Mouse (Mus musculus): ENCODE measurements at regions not wholly inside any gene's neighbourhood (a gene's known extent, or its start where the extent isn't known, plus 50 kb on each side); places are given as distances from the start of the nearest gene placed in this dataset.

DNA sequence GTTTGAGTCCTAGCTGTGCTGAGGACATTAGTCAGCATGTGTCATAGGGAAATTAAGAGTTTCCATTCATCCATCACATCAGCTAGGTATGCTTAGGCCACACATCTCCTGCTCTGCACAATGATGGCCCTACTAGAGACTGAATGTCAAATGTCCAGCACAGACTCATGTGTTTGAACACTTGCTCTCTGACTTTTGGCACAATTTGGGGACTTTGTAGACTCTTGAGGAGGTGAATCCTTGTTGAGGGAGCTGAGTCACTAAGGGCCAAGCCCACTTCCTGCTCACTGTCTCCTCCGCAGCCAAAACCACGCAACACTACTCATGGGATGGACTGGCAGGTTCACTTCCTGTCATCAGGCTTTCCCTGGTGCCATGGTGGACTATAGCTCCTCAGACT lies 308.2 kb downstream of the Sorl1 start:
- intact Hi-C loops (cut with DNase I) = no loop called here
- TF ChIP-seq CTCF (IDR thresholded peaks at IDR 0.05) = no peak
- DNase-seq = no peak
- Histone ChIP-seq H3K4me3 (no peak overlapping the region), H3K27ac (no peak overlapping the region)

DNA sequence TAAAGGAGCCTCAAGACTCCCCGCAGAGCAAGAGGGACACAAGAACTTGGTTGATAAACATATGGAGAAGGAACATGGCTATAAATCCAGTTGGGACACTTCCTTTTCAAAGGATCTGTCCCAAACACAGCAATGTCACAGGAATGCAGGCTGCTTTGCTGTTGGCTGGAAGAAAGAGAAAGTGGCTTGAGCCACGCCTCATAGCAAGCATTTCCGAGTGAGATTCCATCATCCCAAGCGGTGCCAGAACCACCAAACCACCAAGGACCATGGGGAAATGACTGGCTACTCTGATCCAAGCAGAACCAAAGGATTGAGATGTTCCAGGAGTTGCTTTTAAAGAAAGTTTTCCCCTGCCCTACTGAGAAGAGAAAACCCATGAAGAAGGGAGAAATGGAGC lies 314.8 kb downstream of the Sorl1 start:
- DNase-seq = peak; percentile 54
- intact Hi-C loops (cut with DNase I) = no loop called here
- H3K4me3 ChIP-seq = no peak overlapping the region
- no peak for TF ChIP-seq CTCF (IDR thresholded peaks at IDR 0.05)
- H3K27ac ChIP-seq = peak overlapping the region; percentile 61

DNA sequence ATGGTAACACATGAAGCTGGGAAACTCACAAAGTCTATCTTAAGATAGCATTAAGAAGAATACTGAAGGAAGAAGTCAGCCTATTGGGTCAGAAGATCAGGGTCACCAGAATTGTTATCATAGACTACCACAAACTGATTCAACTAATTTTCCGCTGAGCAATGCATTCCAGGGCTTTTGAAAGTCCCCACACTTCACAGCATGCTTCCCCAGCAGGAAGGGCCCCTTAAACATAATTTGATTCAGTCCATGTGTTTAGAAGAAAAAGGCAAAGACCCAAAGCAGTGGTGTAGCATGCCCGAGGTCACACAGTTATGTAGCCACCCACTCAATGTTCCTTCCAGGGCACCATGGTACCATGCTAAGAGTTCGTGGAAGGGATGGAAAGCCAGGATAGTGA lies 315.3 kb downstream of the Sorl1 start:
- Histone ChIP-seq H3K4me3 (no peak overlapping the region), H3K27ac (peak overlapping the region; percentile 61)
- TF ChIP-seq CTCF (IDR thresholded peaks at IDR 0.05) = no peak
- DNase-seq = no peak
- intact Hi-C loops (cut with DNase I) = no loop called here

DNA sequence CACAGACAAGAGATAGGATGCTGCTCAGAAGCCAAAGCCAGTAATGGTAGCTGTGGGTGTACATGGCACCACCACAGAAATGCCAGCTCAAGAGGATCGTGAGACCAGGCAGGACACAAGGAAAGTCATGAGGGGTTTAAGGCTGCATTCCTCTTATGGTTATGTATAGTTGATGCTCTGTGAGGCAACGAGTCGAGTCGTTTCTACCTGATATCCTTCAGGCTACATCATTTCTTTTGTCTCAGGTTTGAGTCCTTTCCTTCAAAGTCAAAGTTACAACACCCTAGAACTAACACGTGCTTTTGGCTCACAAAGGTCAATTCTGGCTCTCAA lies 317.8 kb downstream of the Sorl1 start:
- H3K27ac ChIP-seq = no peak overlapping the region
- no peak for DNase-seq
- no peak for TF ChIP-seq CTCF (IDR thresholded peaks at IDR 0.05)
- H3K4me3 ChIP-seq = no peak overlapping the region
- intact Hi-C loops (cut with DNase I) = no loop called here

DNA sequence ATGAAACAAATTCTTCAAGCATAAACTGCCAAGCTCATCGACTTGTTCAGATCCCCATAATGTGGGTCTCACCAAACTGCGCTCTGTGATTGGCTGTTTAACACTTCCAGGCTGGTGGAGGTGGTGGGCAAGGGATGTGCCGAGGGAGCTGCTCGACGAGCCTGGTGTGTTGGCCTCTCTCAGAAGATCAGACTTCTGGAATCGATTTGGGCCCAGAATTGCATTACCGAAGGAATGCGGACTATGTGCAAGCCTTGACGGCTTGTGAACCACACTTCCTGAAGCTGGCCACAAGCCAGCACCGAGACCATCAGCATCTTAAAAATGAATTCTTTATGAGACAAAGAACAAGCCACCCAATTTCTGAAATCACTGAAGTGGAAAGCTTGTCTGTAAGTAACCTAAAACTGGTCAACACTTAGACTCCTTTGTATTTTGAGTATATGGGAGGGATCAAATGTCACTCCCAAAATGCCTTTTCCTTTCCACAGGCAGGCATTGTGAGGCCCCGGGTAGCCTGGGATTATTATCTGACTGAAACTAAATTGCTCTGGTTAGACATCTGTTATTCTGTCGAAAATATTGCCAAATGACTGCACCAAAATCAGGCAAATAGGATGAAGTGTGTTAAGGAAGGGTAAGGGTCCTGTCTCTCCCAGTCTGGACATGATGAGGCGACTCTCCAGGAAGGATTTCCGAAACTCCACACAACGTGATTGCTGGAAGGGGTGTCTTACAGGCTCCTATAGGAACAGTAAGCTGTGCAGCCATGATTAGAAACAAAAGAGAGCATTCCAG lies 318.4 kb downstream of the Sorl1 start:
- TF ChIP-seq CTCF (IDR thresholded peaks at IDR 0.05) = no peak
- peak overlapping the region; percentile 19 for H3K4me3 ChIP-seq
- peak; percentile 26 for DNase-seq
- peak overlapping the region; percentile 46; the same call in 1 of the 2 replicates for H3K27ac ChIP-seq
- intact Hi-C loops (cut with DNase I) = no loop called here

DNA sequence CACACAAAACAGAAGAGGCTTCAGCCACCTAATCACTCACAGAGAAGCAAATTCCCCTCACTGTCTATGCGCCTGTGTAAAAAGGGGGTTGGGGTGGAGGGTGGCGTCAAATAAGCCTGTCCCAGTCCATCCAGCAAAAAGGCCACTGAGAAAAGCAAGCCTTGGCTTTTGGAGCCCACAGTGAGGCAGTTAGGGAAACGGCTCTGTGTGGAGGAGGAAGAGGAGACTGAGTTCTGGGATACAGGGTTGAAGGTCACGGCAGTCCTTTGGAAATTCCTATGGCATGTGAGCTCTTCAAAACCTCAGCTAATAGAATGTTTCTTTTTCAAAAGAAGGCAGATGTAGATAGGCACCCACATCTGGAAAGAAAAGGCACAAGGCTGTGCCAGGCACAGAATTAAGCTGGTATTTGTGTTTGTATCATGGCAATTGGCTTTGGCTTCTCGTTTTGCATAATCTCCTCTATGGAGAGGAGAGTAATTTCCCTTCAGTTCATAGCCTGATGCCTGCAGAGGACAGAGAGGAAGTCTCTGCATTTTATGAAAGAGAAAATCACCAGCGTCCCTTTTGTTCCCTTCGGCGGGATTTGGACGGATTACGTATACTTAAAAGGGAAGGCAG lies 319.3 kb downstream of the Sorl1 start:
- intact Hi-C loops (cut with DNase I) = no loop called here
- no peak for TF ChIP-seq CTCF (IDR thresholded peaks at IDR 0.05)
- no peak for DNase-seq
- peak overlapping the region; percentile 19; the same call in 1 of the 2 replicates for H3K4me3 ChIP-seq
- peak overlapping the region; percentile 46 for H3K27ac ChIP-seq

DNA sequence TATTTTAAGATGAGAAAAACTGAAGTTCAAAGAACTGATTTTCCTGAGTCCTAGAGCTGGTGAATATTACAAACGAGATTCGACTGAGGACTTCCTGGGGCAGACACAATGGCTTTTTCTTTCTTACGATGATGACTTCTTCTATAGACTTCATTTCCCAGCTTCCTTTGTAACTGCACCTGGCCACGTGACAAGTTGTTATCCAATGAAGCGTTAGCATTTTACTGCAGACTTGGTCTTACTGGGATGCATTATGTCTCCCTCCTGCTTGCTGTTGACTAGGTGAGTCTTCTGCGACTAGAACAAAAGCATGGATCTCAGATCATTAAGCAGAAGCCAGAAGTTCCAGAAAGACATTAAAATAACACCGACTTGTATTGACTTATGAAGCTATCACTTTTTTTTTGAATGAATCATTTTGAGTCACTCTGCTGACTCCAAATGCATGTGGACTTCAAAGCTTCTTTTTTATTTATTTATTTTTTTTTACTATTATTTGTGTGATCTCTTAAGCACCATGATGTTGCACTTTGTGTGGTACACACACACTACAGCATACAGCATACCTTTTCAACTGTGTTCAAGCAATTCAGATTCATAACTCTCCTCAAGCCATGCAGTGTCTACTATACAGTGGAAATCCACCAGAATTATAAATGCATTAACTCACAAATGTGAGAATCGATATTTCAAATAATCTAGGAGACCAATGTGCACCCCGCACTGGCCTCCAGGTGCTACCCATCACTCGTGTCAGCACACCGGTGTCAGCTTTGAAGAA lies 320.2 kb downstream of the Sorl1 start:
- Histone ChIP-seq H3K4me3 (no peak overlapping the region), H3K27ac (no peak overlapping the region)
- TF ChIP-seq CTCF (IDR thresholded peaks at IDR 0.05) = no peak
- DNase-seq = no peak
- intact Hi-C loops (cut with DNase I) = no loop called here

DNA sequence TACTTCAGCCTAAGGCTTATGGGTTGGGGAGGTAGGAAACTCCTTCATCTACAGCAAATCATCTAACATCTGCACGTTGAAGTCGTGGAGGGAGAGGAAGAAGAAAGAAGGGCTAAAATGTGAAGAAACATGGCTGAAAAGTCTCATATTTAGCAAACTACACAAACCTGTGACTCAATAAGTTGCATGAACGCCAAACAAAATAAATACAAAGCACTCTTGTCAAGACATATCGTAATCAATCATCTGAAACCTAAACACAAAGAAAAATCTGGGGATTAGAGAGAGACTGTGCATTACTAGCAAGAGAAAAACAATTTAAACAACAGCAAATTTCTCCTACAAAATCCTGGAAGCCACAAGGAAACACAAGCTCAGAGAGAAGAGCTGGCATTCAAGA lies 322.7 kb downstream of the Sorl1 start:
- Histone ChIP-seq H3K4me3 (no peak overlapping the region), H3K27ac (no peak overlapping the region)
- DNase-seq = no peak
- intact Hi-C loops (cut with DNase I) = no loop called here
- no peak for TF ChIP-seq CTCF (IDR thresholded peaks at IDR 0.05)

DNA sequence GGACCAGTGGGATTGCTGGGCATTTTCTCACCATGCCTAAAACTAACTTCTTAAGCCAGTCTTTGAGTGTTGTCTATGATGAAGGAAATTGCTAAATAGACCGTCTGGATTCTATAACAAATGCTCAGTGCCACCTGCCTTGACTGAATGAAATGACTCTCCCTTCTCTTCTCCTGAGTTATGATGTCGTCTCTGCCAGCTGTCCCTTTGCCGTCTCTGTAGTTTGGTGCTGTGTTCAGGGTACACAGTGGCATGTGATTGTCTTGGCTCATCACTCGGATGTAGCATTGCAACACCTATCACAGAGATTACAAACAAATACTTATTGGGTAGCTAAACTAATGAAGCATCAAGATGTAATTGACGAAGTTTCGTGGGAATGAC lies 331.3 kb downstream of the Sorl1 start:
- DNase-seq = no peak
- TF ChIP-seq CTCF (IDR thresholded peaks at IDR 0.05) = no peak

DNA sequence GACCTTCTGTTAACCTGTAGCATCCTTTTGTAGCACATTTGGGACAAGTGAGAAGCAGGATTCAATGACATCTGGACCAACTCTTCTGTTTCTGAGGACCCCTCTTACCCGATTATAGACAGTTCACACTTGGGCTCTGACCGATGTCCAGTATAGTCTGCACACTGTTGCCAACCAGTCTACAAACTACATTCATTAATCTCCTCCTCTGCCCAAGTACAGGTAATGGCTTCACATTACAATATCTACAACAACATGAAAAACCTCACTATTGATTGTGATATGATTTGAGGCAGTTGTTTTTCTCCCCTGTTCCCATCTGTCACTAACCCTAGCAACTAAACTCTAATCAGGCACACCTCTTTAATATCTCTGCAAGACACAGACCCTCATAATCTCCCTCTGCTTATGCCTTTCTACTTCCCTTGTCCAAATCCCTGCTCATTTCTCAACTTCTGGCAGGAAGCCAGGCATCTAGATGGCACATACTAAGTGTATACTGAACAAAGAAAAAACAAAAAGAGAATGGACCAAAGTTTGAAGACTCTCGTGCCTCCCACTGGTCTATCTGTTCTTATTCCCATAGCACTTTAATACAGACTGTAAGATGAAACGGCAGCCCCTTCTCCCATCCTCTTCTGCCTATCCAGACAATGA lies 331.8 kb downstream of the Sorl1 start:
- intact Hi-C loops (cut with DNase I) = no loop called here
- Histone ChIP-seq H3K27ac (no peak overlapping the region), H3K4me3 (no peak overlapping the region)
- TF ChIP-seq CTCF (IDR thresholded peaks at IDR 0.05) = no peak
- DNase-seq = no peak

More for the DNA sequence above, 331.3 kb downstream of the Sorl1 start:
- intact Hi-C loops (cut with DNase I) = no loop called here
- no peak overlapping the region for H3K27ac ChIP-seq
- no peak overlapping the region for H3K4me3 ChIP-seq

DNA sequence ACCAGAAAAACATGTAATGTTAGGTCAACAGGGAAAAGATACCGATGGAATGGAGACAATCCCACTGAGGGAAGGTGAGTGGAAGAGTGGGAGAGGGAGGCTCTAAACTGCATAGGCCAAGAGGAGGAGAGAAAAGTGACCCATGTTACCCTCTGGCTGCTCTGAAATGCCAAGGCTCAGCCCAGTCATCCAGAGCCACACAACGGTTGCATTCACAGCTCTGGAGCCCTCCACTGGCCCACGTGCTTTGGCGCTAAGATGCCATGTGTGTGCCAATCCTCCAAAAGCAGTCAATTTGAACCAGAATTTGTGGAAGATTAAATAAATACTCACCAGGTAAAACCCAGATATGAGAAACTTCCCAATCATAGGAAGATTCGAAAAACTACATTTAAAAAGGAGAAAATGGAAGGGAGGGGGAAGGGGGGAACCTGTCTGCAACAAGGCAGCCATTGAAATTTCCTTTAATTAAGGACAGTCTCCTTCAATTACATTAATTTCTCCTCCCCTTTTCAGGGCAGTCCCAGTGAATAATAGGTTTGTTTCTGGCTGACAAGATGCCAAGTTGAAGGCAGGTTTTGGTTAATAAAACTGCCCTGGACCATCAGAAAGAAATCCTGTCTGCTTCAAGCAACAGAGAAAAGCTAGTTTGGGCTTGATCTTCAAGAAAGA lies 332.5 kb downstream of the Sorl1 start:
- intact Hi-C loops (cut with DNase I) = no loop called here

DNA sequence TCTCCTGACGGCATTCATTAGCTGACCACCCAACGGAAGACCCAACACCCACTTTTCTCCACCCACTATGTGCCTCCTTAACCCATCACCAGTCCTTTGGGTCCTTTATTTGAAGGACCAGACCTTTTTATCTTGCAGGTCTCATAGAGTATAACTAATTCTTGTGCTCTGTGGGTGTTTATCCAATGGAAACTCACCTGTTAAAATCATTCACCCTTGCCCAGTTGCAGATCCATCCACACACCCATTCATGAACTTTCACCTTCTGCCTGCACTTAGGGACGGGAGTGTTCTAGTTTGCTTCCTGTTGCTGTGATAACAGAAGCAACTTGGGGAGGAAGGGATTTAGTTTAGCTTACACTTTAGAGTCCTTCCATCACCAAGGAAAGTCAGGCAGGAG lies 339.0 kb downstream of the Sorl1 start:
- no peak overlapping the region for H3K4me3 ChIP-seq
- no peak for TF ChIP-seq CTCF (IDR thresholded peaks at IDR 0.05)
- no peak overlapping the region for H3K27ac ChIP-seq
- intact Hi-C loops (cut with DNase I) = no loop called here
- no peak for DNase-seq

More for the DNA sequence above, 332.5 kb downstream of the Sorl1 start:
- DNase-seq = no peak
- no peak overlapping the region for H3K4me3 ChIP-seq
- no peak for TF ChIP-seq CTCF (IDR thresholded peaks at IDR 0.05)
- no peak overlapping the region for H3K27ac ChIP-seq
